Mouse (Mus musculus) limb, embryonic 15.5 days (tissue): ENCODE measurements around the gene Gm4305. TPM values are rescaled to one million over a fixed set of nuclear protein-coding genes. Genes with fewer than 3 reads are reported as not detected.
"Not testable (repeated sequence)": the region's sequence is repeated elsewhere in the genome, so short reads cannot be mapped to it uniquely, and the experiment has no call there.

ENCODE experiments used
- ATAC-seq: fragments of 200-750 bp; cut with Nextera tagmentation; 2 replicates; pipeline ENCODE4 v1.8.0; 2017; ENCODE audit warnings: low read depth, moderate TSS enrichment; ENCODE audit not compliant: insufficient number of reproducible peaks, low FRiP score, low TSS enrichment
- H3K27ac ChIP-seq: fragments of 300-500 bp; sonication (generic); 2 replicates; pipeline ENCODE4 v1.5.1; 2015; ENCODE audit warnings: moderate library complexity, mild to moderate bottlenecking, inconsistent platforms
- H3K27me3 ChIP-seq: fragments of 300-500 bp; sonication (generic); 2 replicates; pipeline ENCODE4 v1.6.1; 2015; ENCODE audit warnings: inconsistent platforms
- H3K36me3 ChIP-seq: fragments of 300-500 bp; sonication (generic); 2 replicates; pipeline ENCODE4 v1.6.1; 2015; ENCODE audit warnings: inconsistent platforms
- H3K4me1 ChIP-seq: fragments of 300-500 bp; sonication (generic); 2 replicates; pipeline ENCODE4 v1.6.1; 2015; ENCODE audit warnings: inconsistent platforms
- H3K4me2 ChIP-seq: fragments of 300-500 bp; sonication (generic); 2 replicates; pipeline ENCODE4 v1.6.1; 2015; ENCODE audit warnings: mild to moderate bottlenecking, inconsistent platforms
- H3K4me3 ChIP-seq: fragments of 300-500 bp; sonication (generic); 2 replicates; pipeline ENCODE4 v1.5.1; 2015; ENCODE audit warnings: mild to moderate bottlenecking, inconsistent platforms
- H3K9ac ChIP-seq: fragments of 300-500 bp; sonication (generic); 2 replicates; pipeline ENCODE4 v1.6.1; 2015; ENCODE audit warnings: inconsistent platforms
- H3K9me3 ChIP-seq: fragments of 300-500 bp; sonication (generic); 2 replicates; pipeline ENCODE4 v1.6.1; 2016; ENCODE audit warnings: inconsistent platforms
- WGBS: fragments of 180-500 bp; shearing (Covaris S2); methylation state at CpG from one replicate; pipeline ENCODE4 v1.1.7; 2015; 5-methylcytosine and 5-hydroxymethylcytosine counted together
- polyA plus RNA-seq: library from polyadenylated mRNA; unstranded; fragments of >200 nt; fragmentation: Nextera tagmentation; extraction: Ambion mirVana; gene quantifications from 2 replicates; pipeline ENCODE4 v1.2.1, GENCODE M21; 2015

Gene Gm4305
- polyA plus RNA-seq, result not detected in 2 replicates

GRCm38 (mm10) chr10:100350793-100351192, at the start of gene Gm4305:
Gene Gm4305 (plus strand): TSS chr10:100351093.
- not testable (repeated sequence) for H3K4me1 ChIP-seq, H3K4me2 ChIP-seq, H3K36me3 ChIP-seq, H3K9me3 ChIP-seq, H3K4me3 ChIP-seq, H3K27ac ChIP-seq, H3K9ac ChIP-seq, ATAC-seq, H3K27me3 ChIP-seq
- WGBS, result no CpG with 5 or more reads among the region's 3 CpGs

DNA sequence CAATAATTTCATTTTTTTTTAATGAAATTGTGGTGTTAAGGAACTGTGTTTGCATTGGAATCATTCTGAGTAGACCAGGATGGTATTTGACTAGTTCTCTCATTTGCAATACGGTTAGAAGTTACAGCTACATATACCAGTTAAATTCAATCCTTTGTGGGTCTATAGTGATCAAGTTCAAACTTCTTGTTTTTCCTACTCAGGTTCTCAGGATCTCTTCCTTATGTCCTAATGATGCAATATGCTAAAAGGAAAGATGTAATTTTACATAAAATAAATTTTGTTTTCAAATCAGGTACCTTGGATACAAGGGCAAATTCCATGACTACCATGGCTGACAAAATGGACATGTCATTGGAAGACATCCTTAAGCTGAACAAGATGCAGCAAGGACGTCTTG, 15.5 kb upstream of the Gm4305 start, which contains the start of gene Gm4301:
Gene Gm4301 (plus strand): TSS at position 301 of the 400 bp plus-strand sequence.
- H3K9me3 ChIP-seq, H3K27me3 ChIP-seq, H3K4me2 ChIP-seq, H3K27ac ChIP-seq, H3K4me3 ChIP-seq, ATAC-seq, H3K36me3 ChIP-seq, H3K9ac ChIP-seq, H3K4me1 ChIP-seq: not testable (repeated sequence)
- no CpG with 5 or more reads among the region's 2 CpGs for WGBS

DNA sequence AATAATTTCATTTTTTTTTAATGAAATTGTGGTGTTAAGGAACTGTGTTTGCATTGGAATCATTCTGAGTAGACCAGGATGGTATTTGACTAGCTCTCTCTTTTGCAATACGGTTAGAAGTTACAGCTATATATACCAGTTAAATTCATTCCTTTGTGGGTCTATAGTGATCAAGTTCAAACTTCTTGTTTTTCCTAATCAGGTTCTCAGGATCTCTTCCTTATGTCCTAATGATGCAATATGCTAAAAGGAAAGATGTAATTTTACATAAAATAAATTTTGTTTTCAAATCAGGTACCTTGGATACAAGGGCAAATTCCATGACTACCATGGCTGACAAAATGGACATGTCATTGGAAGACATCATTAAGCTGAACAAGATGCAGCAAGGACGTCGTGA, 10.4 kb upstream of the Gm4305 start, which contains the start of gene Gm4302:
Gene Gm4302 (plus strand): TSS at position 301 of the 400 bp plus-strand sequence.
- H3K36me3 ChIP-seq, result not testable (repeated sequence)
- no CpG with 5 or more reads among the region's 3 CpGs for WGBS

DNA sequence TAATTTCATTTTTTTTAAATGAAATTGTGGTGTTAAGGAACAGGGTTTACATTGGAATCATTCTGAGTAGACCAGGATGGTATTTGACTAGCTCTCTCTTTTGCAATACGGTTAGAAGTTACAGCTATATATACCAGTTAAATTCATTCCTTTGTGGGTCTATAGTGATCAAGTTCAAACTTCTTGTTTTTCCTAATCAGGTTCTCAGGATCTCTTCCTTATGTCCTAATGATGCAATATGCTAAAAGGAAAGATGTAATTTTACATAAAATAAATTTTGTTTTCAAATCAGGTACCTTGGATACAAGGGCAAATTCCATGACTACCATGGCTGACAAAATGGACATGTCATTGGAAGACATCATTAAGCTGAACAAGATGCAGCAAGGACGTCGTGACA, 5.2 kb upstream of the Gm4305 start, which contains the start of gene Gm4303:
Gene Gm4303 (plus strand): TSS at position 301 of the 400 bp plus-strand sequence.
- H3K27ac ChIP-seq, H3K9me3 ChIP-seq, H3K9ac ChIP-seq, H3K27me3 ChIP-seq, H3K4me3 ChIP-seq, H3K4me1 ChIP-seq, ATAC-seq, H3K36me3 ChIP-seq, H3K4me2 ChIP-seq: not testable (repeated sequence)
- WGBS, result no CpG with 5 or more reads among the region's 3 CpGs

More for the DNA sequence above, 10.4 kb upstream of the Gm4305 start, which contains the start of gene Gm4302:
- H3K9ac ChIP-seq, H3K27ac ChIP-seq, ATAC-seq, H3K9me3 ChIP-seq, H3K4me3 ChIP-seq, H3K4me2 ChIP-seq, H3K4me1 ChIP-seq, H3K27me3 ChIP-seq: not testable (repeated sequence)

DNA sequence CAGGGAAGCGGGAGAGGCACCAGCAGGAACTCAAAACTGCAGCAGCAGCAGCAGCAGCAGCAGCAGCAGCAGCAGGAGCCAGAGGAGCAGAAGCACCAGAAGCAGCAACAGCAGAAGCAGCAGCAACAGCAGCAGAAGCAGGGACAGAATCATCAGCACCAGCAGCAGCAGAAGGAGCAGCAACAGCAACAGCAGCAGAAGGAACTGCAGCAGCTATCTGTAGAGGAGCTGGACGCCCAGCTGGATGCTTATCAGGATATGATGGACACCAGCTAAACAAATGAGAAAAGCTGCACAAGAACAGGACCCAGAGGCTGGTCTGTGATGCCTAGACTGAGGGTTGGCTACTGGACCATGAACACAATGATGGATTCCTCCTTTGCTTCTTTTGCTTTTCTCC, 5.9 kb downstream of the Gm4305 start:
- H3K4me3 ChIP-seq, ATAC-seq, H3K27me3 ChIP-seq, H3K27ac ChIP-seq, H3K9me3 ChIP-seq, H3K9ac ChIP-seq, H3K4me1 ChIP-seq, H3K4me2 ChIP-seq, H3K36me3 ChIP-seq: not testable (repeated sequence)
- 75% methylated on average over 2 of the region's 2 CpGs for WGBS

- WGBS, result no CpG with 5 or more reads among the region's 3 CpGs
Measured at GRCm38 (mm10) chr10:100361038-100361437, 10.1 kb downstream of the Gm4305 start, which contains the start of gene Gm4307. Gene Gm4307 (plus strand): TSS chr10:100361338.

DNA sequence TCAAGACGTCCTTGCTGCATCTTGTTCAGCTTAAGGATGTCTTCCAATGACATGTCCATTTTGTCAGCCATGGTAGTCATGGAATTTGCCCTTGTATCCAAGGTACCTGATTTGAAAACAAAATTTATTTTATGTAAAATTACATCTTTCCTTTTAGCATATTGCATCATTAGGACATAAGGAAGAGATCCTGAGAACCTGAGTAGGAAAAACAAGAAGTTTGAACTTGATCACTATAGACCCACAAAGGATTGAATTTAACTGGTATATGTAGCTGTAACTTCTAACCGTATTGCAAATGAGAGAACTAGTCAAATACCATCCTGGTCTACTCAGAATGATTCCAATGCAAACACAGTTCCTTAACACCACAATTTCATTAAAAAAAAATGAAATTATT, 31.6 kb downstream of the Gm4305 start, which contains the start of gene Gm4312:
Gene Gm4312 (minus strand): TSS at position 101 of the 400 bp plus-strand sequence.
- no CpG with 5 or more reads among the region's 2 CpGs for WGBS
- not testable (repeated sequence) for H3K27me3 ChIP-seq, H3K36me3 ChIP-seq, H3K9me3 ChIP-seq, H3K4me3 ChIP-seq, ATAC-seq, H3K9ac ChIP-seq, H3K27ac ChIP-seq, H3K4me1 ChIP-seq, H3K4me2 ChIP-seq

More at GRCm38 (mm10) chr10:100361038-100361437, 10.1 kb downstream of the Gm4305 start, which contains the start of gene Gm4307:
- not testable (repeated sequence) for H3K9ac ChIP-seq, H3K4me1 ChIP-seq, H3K4me3 ChIP-seq, H3K36me3 ChIP-seq, H3K4me2 ChIP-seq, H3K27ac ChIP-seq, H3K9me3 ChIP-seq, H3K27me3 ChIP-seq, ATAC-seq

Other genes with a start within 250 kb of the Gm4305 start
- gene Gm4301, start 15.4 kb upstream of the Gm4305 start, polyA plus RNA-seq, result not detected in 2 replicates
- not detected in 2 replicates for gene Gm4302, start 10.3 kb upstream of the Gm4305 start, polyA plus RNA-seq
- not detected in 2 replicates for gene Gm4303, start 5.1 kb upstream of the Gm4305 start, polyA plus RNA-seq
- gene Gm4307, start 10.2 kb downstream of the Gm4305 start, polyA plus RNA-seq, result not detected in 2 replicates
- gene Gm4312, start 31.5 kb downstream of the Gm4305 start, polyA plus RNA-seq, result not detected in 2 replicates
- gene Tmtc3, start 136.3 kb downstream of the Gm4305 start, polyA plus RNA-seq, result 20.4 and 20.8 TPM in 2 replicates
- 3.9 and 4.9 TPM in 2 replicates for gene Cep290, start 136.5 kb downstream of the Gm4305 start, polyA plus RNA-seq
- gene 4930430F08Rik, start 239.3 kb downstream of the Gm4305 start, polyA plus RNA-seq, result 10.2 and 10.8 TPM in 2 replicates
- not detected in 2 replicates for gene 1700017N19Rik, start 239.4 kb downstream of the Gm4305 start, polyA plus RNA-seq